Mouse (Mus musculus) activated CD4-positive, CD25-positive, alpha-beta regulatory T cell, adult 4 months (primary cell): ENCODE measurements around the gene Vwa7. TPM values are rescaled to one million over a fixed set of nuclear protein-coding genes. Genes with fewer than 3 reads are reported as not detected.
"Not testable (repeated sequence)": the region's sequence is repeated elsewhere in the genome, so short reads cannot be mapped to it uniquely, and the experiment has no call there.

Experiments
- ATAC-seq: one replicate; pipeline ENCODE4 v1.8.0; 2017
- polyA plus RNA-seq, 2 experiments: library from polyadenylated mRNA; unstranded; fragments of 100-300 nt; shearing (Covaris generic); gene quantifications; one replicate each; pipeline ENCODE4 v1.2.1; 2017

Gene Vwa7
- polyA plus RNA-seq, 2 experiments from 2014 or later: 0.11 to 0.12 TPM

DNA sequence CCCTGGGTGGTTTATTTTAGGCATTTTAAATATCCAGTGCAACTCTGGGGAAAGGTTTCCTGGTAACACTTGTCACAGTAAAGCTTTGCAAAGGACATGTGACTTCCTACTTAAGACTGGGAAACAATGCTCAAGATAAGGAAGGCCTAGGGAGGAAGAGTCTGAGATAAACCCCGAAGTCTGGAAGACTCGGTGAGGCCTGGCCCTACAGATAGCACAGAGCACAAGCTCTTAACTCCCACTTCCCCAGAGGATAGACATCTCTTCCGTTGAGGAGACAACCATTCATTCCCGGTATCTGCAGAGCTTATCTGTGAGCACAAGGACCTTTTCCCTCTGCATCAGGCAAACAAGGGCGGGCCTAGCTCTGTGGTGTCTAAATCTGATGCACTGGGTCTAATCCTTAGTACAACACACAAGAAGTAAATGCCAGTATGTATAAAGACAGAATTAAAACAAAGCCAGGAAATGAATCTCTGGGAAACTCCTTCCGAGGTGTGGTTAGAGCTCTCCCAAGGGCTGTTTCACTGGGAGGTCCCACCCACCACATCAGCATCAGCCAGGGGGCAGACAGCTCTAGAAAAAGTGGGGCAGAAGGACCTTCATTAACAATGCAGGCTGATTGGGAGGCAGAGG, 5.6 kb downstream of the Vwa7 start:
- ATAC-seq: no peak

DNA sequence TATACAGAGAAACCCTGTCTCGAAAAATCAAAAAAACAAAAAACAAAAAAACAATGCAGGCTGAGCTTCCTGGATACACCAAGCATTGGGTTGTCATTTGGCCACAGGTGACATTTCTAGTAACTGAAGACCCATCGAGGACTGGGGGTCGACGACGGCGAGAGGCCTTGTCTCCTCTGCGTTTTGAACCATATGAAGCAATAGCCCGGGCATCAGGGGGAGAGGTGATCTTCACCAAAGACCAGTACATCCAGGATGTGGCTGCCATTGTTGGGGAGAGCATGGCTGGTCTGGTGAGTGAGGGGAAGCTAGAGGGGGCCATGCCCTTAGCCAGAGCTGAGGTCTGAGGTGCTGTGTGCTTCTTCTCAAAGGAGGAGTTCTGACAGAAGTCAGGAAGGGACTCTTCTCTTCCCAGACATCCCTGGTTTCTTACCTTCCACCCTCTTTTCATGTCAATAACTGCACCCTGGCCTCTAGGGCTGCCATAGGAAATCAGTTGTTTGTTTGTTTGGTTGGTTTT, 6.2 kb downstream of the Vwa7 start:
- ATAC-seq: no peak

DNA sequence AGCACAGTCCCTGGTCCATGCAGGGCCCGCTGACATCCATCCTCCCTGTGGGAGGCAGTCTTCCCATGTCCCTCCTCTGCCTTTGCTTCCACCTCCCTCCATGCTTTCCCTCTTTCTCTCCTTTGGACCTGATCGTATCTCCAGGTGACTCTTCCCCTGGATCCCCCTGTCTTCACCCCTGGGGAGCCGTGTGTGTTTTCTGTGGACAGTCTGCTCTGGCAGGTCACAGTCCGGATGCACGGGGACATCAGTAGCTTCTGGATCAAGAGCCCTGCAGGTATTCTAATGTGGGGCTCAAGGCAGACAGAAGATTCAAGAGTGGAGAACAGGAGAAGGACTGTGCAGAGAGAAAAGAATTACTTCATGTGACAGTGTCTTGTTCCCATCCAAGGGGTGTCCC, 6.8 kb downstream of the Vwa7 start:
- ATAC-seq: no peak

DNA sequence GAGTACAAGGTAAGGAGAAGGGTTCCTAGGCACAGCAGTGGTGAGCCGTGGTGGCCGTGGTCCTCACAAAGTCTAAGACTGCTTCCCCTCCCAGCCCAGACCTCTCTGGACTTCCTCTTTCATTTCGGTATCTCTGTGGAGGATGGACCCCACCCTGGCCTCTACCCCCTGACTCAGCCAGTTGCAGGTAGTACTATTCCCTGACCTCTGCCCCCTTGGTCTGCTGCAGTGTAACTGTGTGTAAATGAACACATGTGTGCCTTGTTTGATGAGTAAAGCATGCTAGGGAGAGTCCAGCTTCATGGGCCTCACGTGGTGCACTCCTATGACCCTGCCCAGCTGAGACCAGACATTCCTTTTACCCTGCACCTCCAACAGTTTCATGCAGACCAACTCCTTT, 7.4 kb downstream of the Vwa7 start:
- ATAC-seq: no peak

DNA sequence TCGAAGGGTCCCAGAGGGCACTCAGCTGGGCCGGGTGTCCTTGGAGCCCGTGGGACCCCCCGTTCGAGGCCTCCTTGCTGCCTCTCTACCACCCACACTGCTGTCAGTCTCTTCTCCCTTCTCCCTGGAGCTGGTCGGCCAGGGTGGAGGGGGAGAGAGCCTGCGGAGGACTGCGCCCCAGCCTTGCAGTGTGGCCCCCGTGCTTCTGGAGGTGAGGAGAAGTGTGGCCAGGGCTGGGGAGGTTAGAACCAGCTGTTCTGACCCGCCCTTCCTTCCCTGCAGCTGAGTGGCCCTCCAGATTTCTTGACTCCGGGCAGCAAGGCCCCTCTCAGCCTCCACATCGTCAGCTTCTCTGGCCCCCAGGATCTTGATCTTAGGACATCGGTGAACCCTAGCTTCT, 7.9 kb downstream of the Vwa7 start:
- no peak for ATAC-seq

DNA sequence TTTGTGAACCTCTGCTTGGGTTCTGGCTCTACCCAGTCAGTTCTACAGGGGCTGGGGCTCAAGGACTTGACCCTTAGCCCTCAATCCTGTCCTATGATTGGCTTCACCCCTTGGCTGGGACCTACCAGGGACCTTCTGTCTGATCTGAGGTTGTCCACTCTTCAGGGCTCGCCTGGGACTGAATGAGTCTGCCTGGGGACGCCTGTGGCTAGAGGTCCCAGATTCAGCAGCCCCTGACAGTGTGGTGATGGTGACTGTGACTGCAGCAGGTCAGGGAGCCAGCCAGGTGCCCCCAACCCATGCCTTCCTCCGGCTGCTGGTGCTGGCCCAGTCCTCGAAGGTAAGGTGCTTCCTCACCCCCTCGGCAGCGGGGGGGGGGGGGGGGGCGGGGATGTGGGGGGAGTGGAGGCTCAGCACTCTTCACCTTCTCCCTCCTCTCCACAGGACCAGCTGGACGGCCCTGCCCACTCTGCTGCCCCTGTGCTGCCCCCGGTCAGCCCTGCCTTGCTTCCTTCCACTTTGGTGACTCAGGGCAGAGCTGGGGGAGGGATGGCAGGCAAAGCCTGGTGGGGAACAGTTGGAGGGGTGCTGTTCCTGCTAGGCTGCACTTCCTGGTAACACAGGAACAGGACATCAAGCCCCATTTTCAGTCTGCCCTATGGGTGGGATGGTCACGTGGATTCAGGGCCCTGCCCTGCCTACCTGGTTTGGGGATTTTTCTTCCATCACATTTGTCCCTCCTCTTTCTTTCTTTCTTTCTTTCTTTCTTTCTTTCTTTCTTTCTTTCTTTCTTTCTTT, 8.5 kb downstream of the Vwa7 start:
- no peak for ATAC-seq

DNA sequence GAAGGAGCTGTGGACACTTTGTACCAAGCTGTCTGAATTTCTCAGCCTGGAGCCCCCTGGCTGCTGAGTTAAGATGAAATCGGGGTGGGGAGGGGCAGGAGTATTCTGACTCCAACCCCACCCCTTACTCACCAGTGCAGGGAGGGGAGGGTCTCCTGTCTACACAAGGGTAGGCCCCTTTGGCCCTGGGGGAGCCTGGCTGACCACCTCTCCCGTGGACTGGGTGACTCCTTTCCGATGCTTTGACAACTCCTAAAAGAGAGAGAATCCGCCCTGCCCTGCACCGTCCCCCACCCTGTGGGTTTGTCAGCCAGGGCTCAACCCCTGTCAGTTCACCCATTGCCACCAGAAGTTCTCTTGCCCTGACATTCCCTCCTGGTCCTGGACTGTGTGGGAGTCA, 9.8 kb downstream of the Vwa7 start:
- no peak for ATAC-seq

DNA sequence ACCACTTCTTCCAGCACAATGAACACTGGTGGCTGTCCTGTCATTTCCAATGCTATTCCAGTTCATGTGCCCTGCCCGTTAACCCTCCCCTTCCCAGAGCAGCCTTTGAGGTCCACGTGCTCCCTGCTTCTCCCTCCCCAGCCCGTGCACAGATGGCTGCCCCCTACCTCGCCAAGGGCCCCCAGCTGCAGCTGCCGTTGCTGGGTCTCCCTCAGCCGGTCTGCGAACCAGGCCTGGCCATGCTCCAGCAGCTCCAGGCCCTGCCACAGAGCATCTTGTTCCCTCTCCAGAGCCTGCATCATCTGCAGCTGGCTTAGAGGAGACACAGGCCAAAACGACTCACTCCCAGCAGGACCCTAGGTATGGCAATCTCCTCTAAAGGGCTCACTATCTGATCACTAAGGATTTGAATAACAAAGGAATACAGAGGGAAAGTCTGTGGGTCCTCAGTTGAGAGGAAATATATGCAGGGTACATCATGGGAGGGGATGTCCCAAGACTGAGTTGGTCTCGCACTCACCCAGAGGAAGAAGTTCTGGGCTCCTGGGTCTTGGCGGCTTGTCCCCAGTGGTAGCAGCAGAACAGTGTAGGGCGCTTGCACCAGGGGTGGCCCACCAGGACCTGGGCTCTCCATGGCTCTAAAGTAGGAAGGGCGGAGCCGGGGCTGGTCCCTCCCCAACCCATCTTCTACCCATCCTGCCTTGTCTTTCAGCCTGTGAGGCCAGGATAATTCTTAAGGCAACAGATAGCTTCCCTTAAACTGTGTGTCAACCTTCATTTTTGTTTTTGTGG, 11.1 kb downstream of the Vwa7 start, which contains the start of gene Sapcd1:
TSS of gene Sapcd1 (minus strand) at position 740 of the 792 bp plus-strand sequence.
- no peak for ATAC-seq

DNA sequence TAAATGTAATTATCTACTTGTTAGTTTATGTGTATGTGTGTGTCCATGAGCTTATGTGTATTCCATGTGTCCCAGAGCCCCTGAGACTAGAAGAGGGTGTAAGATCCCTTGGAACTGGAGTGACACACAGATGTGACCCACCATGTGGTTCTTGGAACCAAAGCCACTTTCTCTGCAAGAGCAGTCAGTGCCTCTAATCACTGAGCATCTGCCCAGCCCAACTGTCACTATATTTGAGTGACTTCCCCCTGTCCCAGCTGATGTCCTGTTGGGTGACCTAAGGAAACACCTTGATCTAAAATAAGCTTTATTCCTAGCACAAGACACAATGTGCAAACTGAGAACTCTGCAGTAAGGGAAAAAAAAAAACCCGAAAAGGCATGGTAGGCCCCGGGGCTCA, 11.9 kb downstream of the Vwa7 start:
- ATAC-seq: no peak

DNA sequence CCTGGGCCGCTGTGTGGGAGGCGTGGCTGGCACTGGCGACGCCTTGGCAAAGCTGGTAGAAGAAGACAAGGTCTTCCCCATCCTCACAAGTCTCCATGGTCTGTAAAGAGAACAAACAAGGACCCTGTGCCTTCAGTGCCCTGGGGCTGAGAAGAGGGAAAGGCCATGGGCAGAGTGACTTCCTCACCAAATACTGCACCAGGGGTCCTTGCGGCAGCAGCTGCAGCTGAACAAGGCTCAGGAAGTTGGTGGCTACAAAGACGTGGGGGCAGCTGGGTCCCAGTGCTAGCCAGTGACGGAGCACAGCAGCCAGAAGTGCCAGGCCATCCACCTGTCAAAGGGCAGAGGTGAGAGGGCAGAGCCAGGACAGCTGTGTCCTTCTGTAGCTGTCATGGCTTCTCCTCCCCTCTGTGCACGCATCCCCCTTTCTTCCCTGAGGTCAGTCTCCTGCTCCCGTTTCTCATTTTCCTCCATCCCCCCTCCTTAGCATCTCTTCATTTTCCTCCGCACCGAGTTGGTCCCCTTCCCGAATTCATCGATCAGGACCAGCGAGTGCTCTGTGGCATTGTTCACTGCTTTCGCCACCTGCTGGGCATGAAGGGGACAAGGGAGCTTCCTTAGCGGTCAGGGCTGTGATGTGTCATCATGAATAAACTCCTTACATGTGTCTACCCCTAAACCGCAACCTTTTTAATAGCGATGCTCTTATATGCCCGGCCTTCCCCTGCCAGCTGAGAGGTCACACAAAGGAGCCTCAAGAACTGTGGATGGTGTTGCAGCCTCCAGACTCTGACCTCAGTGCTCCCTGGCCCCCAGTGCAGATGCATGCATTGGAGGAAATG, 13.5 kb downstream of the Vwa7 start:
- no peak for ATAC-seq

DNA sequence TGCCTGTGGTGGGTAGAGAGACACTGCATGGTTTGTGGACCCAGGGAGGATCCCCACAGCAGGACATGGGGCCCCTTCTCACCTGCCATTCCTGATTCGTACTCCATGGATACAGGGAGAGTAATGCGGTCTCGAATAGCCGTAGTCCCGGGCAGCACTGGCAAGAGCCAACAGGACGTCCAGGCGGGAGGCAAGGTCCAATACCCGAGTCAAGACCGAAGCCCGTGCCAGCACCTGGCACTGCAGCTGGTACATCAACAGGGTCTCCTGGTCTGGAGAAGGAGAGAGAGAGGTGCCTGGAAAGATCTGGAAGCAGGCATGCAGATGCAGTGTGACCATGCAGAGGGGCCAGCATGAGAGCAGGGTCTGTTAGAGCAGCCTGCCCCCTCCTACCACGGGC, 14.9 kb downstream of the Vwa7 start:
- no peak for ATAC-seq

DNA sequence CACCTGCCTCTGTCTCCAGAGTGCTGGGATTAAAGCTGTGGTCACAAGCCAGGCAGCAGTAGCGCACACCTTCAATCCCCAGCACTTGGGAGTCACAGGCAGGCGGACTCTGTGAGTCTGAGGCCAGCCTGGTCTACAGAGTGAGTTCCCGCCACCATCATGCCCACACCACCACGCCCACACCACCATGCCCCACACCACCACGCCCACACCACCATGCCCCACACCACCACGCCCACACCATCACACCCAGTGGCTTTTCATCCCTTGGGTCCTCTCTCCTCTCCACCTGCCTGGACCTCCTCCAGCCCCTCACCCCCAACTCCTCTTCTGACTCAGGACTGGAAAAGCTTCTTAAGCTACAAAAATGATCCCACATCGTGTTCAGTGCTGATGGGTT, 15.5 kb downstream of the Vwa7 start:
- ATAC-seq: no peak

DNA sequence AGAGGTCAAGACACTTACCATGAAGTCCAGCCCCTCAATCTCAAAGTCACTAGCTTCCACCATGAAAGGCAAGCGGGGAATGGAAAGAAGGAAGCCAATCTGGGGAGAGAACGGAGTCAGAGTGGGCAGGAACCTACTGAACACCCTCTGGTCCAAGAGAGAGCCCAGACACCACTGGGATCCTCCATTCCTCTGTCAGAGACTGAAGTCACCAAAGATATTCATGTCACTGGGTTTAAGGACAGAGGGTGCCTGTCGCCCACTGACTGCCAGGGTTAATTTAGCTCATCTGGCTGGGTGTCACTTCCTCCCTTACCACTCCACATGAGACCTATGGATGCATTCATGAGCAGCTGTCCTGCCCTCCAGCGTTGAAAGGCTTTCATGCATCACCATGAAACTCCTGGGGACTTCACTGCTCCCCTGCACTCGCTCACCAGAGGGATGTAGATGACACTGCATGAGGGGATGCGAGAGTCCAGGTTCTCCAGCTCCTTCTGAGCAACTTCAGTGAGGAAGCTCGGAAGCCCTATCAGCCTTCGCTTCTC, 16.0 kb downstream of the Vwa7 start:
- ATAC-seq: no peak

DNA sequence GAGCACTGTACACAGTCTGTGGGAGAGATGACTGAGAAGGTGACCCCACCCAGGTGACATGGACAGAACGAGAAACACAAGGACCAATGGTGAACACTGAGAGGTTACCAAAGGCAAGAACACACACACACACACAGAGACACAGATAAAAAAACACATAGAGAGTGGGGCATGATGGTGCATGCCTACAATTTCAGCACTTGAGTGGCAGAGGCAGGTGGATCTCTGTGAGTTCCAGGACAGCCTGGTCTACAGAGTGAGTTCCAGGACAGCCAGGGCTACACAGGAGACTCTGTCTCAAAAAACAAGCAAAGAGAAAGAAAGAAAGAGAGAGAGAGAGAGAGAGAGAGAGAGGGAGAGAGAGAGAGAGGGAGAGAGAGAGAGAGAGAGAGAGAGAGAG, 17.3 kb downstream of the Vwa7 start:
- not testable (repeated sequence) for ATAC-seq

DNA sequence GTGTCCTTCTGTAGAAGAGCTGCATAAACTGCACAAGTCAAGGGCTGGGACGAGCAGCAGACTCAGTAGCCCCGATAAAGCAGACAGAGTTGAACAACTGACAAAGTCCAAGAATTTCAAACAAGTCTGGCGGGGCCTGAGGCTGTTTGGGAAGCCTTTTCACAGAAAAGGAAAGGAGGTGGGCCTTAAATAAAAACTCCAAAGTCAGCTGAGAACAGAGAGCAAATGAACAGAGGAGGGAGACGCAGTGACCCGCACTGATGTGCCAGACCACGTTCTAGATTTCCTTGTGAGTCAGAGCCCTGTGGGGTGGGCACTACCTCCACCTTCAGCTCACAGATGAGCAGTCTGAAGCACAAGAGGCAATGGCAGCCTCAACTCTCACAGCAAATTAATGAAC, 18.5 kb downstream of the Vwa7 start:
- ATAC-seq: no peak

DNA sequence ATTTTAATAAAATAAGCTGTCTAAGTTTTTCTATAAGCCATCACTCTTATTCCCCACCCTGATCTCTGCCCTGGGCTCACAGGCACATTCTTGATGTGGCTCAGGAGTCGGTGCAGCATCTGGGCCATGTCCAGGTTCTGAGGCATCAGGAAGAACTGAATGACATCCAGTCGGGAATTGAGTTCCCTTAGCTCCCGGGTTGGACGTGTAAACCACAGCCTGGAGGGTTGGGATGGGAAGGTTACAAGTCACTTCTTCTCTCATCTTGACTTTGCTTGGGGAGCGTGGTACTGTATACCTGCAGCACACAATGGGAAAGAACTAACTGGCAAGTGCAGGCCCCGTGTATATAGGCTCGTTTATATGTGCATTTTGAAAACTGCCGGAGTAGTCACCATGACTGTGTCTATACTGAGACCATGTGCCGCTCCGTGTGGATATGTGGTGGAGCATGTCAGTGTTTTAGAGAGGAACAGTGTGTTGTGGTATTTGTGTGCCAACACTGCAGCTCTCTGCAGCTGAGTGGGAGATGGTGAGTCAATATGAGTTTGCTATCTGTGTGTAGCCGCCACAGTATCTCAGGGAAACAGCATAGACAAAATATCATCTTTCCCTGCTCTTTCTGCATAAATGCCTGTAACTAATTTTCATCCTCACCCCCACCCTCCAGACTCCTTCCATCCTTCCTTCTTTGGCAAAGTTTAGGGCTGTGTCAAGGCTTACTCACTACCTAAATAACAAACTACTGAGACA, 22.9 kb downstream of the Vwa7 start:
- ATAC-seq: no peak

DNA sequence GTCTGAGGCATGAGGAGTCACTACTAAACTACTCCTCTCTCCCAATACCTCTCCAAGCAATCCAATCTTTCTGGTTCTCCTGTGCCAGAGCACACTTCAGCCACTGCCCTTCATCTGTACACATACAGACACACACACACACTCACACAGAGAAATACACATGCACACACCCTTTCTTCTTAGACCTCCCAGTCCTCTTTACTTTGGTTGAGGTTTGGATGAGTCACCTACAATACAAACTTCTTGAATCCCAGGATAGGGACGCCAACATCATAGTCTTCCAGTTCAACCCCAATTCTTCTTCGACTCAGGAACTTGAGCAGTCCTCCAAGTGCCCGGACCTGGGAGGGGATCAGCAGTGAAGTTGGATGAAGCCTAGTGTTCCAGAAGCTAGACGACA, 27.4 kb downstream of the Vwa7 start:
- ATAC-seq: no peak

DNA sequence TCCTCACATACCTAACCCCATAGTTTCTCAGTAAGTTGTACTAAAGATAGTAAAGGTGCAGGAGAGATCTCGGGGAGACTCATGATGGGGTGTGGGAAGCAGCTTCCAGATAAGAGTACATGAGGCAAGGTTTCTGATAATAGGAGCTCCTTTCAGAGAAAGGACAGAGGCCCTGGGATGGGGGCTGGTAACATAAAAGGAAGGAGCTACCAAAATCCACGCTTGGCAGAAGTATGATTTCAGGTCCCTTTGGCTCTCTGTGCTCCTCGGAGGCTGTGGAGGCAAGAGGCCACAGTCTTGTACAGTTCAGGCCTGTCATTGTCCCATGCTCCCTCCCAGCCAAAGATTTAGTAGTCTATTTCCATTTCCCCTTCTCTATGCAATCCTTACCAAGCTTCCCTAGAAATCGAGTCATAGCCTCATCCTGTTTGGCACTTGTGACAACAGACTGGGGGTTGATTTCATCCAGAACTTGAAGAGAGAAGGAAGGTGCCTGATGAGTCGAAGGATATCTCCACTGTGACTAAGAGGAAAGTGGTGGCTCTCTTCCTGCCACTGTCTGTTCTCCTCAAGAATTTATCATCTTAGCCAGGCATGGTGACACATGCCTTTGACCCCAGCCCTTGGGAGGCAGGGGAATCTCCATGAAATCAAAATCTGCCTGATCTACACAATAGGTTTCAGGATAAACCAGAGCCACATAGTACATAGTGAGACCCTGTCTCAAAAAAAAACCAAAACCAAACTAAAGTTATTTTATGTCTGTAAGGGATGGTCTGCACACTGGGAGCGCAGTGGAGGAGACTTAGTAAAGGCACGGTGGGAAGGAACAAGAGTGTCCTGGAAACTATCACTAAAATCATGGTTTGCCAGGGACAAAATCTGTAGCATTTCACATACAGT, 28.8 kb downstream of the Vwa7 start:
- ATAC-seq: no peak

DNA sequence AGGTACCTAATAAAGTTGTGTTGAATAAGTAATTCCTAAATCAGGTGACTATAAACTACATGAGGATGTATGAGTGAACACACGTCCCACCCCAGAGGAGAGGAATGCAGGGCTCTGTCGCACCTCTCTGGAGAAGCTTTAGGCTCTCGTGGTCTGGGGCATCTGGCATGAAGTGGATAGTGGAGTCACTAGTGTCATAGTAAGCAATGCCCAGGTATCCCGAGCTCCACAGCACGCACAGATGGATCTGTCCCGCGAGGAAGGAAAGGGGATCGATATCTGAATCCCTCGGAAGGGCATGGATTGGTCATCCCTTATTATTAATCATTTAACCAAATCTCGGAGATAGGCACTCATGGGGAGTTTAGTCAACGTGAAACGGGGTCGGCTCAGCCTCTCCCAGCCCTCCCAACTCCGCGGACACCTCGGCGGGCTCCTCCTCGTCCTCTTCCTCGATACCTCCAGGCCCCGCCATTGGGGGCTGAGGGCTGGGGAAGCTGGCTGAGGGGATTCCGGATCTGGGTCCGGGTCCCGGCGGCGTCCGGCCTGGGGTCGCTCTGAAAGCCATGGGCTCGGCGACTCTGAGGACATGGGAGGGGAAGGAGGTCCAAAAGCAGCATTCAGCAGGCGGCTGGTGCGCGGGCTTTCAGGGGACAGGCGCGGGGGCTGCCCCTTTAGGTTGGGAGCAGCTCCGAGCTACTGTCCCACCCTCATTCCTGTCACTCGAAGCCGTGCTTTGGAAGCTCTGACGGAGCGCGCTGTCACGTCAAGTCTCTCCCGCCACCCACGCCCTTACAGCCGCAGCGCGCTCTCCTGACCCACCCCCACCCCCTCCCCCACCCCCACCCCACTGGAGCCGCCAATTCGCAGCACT, 29.7 kb downstream of the Vwa7 start:
- ATAC-seq: no peak
